Mouse (Mus musculus): ENCODE measurements around the gene Pp2d1. TPM values are rescaled to one million over a fixed set of nuclear protein-coding genes. Genes with fewer than 3 reads are reported as not detected.

The Pp2d1 gene
- polyA plus RNA-seq, 1 experiment from 2014 or later, result 0.45 TPM

DNA sequence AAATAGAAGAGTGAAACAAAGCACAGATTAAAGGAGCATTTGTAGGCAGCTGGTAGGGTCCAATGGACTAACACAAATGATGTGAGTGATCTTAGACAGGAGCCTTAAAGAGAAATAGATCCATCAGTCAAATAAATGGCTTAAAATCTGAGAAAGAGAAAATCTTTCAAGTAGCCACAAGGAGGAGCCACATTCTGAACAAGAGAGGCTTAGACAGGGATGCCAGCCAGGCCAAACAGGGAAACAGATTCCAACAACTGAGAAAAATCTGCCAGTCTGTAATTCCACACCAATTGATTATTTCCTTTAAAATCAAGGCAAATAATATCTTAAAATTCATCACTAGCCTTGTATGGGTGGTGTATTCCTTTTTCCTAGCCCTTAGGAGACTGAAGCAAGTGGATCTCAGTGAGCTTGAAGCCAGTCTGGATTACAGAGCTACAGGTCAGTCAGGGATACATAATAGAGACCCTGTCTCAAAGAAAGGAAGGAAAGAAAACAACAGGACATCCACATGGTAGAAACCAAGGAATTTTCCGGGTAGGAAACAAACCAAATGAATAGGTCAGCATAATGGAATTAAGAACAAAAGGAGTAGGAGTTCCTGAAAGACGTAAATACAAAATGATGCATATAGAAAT is 26.8 kb downstream of the Pp2d1 start:
- ATAC-seq (ENCODE audit: low FRiP score), result peak; percentile 20; the same call in 1 of the 2 replicates
- WGBS, result 71% methylated on average over 2 of the region's 2 CpGs

DNA sequence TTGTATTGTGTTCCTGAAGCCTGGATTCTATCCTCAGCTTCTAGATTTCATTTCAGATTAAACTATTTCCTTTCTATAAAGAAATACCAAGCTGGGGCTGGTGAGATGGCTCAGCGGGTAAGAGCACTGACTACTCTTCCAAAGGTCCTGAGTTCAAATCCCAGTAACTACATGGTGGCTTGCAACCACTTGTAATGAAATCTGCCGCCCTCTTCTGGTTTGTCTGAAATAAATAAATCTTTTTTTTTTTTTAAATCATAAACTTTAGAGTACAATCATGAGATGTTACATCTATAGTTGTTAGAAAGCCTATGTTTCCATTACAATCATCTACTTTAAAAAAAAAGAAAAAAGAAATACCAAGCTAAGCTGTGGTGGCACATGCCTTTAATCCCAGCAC is 36.3 kb downstream of the Pp2d1 start:
- H3K4me1 ChIP-seq, result no peaks in the 10 kb centered on the region

More for the DNA sequence above, 26.8 kb downstream of the Pp2d1 start:
- no peak overlapping the region for H3K9ac ChIP-seq
- no peak overlapping the region for H3K27ac ChIP-seq
- H3K4me1 ChIP-seq, result no peaks in the 10 kb centered on the region
- H3K9me3 ChIP-seq, result no peaks in the 10 kb centered on the region
- no peak overlapping the region for H3K4me3 ChIP-seq (replicated peaks)
- no peak overlapping the region for H3K4me2 ChIP-seq
- no peaks in the 10 kb centered on the region for H3K27me3 ChIP-seq
- H3K36me3 ChIP-seq (replicated peaks), result no peaks in the 10 kb centered on the region

DNA sequence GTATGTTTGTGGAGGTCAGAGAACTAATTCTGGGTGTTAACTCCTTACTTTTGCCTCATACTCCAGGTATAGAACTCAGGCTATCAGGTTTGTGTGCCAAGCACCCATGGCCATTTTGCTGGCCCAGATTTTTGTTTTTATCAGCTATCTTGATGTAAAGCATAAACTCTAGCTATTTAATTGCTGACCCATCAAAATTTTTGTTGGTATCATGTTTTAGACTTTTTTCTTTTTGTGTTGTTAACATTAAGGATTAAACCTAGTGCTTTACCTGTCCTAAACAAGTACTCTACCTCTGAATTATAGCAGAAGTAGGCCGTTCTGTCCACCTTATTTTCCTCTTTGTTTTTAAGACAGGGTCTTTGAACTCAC is 50.3 kb downstream of the Pp2d1 start:
- no peak overlapping the region for H3K4me2 ChIP-seq
- WGBS, result 93% methylated on average over 1 of the region's 1 CpGs
- no peaks in the 10 kb centered on the region for H3K9me3 ChIP-seq
- H3K4me3 ChIP-seq (replicated peaks), result no peak overlapping the region
- peaks cover 38% of the 10 kb centered on the region for H3K36me3 ChIP-seq (replicated peaks)
- H3K27ac ChIP-seq, result no peak overlapping the region
- ATAC-seq (ENCODE audit: low FRiP score), result no peak
- no peak overlapping the region for H3K9ac ChIP-seq
- no peaks in the 10 kb centered on the region for H3K4me1 ChIP-seq
- H3K27me3 ChIP-seq, result no peaks in the 10 kb centered on the region

More for the DNA sequence above, 36.3 kb downstream of the Pp2d1 start:
- Histone ChIP-seq H3K9ac (no peak overlapping the region), H3K4me3 (replicated peaks) (no peak overlapping the region), H3K4me2 (no peak overlapping the region), H3K27ac (no peak overlapping the region), H3K27me3 (no peaks in the 10 kb centered on the region), H3K9me3 (no peaks in the 10 kb centered on the region), H3K36me3 (replicated peaks) (peaks cover 51% of the 10 kb centered on the region)
- ATAC-seq (ENCODE audit: low FRiP score), result no peak
- 99% methylated on average over 2 of the region's 2 CpGs for WGBS

DNA sequence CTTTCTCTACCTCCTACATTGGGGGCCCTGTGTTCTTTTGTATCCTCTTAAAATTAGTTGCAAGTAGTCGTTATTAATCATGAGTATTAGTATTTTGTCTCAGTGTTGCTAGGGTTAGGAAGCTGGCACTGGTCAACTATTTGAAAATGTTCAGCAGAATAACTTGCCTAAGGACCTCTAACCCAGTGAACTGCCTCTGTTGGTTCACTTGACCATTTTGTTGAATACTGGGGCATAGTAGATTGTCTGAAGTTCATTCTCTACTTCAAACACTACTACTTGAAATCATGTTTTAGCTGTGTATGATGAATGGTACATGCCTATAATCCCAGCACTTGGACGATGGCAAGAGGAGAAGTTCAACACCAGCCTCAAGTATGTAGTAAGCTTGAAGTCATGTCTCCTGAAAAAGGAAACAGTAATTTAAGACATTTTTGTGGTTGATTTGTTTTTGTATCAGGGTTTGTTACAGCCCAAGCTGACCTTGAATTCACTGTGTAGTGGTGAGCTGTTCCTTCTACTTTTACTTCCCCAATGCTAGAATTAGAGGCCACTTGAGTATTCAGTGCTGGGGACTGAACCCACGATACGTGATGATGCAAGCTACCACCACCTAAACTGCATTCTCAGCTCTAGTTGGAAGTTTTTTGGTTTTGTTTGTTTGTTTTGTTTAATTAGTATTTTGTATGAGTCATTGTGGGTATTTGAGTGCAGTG is 50.8 kb downstream of the Pp2d1 start:
- ATAC-seq (ENCODE audit: low FRiP score), result no peak
- H3K36me3 ChIP-seq (replicated peaks), result peaks cover 38% of the 10 kb centered on the region

DNA sequence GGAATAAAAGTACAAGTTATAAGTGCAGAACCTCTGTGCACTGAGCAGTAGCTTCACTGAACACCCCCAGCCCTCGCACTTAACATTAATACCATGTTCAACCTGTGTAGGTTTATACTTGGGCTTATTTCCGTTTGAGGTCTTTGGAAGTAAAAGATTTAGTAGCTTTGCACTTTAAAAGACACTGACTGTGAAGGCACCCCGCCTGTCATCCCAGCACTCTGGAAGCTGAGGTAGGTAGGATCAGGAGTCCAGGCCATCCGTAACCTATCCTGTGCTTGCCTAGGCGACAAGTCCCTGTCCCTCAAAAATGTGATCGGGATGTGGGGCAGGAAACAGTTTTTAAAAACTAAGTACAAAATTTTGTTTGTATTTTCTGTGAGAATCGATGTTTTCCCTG is 58.8 kb downstream of the Pp2d1 start:
- H3K4me1 ChIP-seq, result peaks cover 23% of the 10 kb centered on the region
- H3K27me3 ChIP-seq, result no peaks in the 10 kb centered on the region
- ATAC-seq (ENCODE audit: low FRiP score), result no peak
- 57% methylated on average over 7 of the region's 7 CpGs for WGBS
- peak overlapping the region; percentile 95 for H3K9ac ChIP-seq
- H3K36me3 ChIP-seq (replicated peaks), result peaks cover 8% of the 10 kb centered on the region; the same call in 1 of the 2 replicates
- H3K4me2 ChIP-seq, result peak overlapping the region; percentile 83
- no peak overlapping the region for H3K27ac ChIP-seq
- peak overlapping the region; percentile 96 for H3K4me3 ChIP-seq (replicated peaks)
- H3K9me3 ChIP-seq, result no peaks in the 10 kb centered on the region

More for the DNA sequence above, 50.8 kb downstream of the Pp2d1 start:
- WGBS, result 98% methylated on average over 4 of the region's 4 CpGs
- Histone ChIP-seq H3K9me3 (no peaks in the 10 kb centered on the region), H3K4me3 (replicated peaks) (no peak overlapping the region), H3K4me2 (no peak overlapping the region), H3K27me3 (no peaks in the 10 kb centered on the region), H3K27ac (no peak overlapping the region), H3K4me1 (no peaks in the 10 kb centered on the region), H3K9ac (no peak overlapping the region)

DNA sequence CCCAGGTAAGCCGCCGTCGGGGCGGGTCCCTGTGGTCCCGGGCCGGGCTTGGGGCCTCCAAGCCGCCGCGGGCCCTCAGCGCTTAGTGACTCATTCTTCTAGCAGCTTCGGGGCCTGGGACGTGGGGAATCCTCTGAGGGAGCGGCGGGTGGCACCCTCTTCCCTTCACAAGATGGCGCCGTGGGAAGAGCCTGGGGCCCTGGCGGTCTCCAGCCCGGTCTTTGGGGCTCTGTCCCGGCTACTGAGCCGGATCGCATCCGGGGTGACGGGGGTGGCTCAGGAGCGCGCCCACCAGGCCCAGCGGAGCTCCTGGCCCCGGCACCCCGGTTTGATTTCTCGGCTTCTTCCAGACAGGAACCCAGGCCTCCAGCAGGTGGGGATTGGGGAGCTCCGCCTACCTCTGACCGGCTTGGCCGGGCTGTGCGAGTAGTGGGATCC is 59.6 kb downstream of the Pp2d1 start:
- peak overlapping the region; percentile 95 for H3K9ac ChIP-seq

DNA sequence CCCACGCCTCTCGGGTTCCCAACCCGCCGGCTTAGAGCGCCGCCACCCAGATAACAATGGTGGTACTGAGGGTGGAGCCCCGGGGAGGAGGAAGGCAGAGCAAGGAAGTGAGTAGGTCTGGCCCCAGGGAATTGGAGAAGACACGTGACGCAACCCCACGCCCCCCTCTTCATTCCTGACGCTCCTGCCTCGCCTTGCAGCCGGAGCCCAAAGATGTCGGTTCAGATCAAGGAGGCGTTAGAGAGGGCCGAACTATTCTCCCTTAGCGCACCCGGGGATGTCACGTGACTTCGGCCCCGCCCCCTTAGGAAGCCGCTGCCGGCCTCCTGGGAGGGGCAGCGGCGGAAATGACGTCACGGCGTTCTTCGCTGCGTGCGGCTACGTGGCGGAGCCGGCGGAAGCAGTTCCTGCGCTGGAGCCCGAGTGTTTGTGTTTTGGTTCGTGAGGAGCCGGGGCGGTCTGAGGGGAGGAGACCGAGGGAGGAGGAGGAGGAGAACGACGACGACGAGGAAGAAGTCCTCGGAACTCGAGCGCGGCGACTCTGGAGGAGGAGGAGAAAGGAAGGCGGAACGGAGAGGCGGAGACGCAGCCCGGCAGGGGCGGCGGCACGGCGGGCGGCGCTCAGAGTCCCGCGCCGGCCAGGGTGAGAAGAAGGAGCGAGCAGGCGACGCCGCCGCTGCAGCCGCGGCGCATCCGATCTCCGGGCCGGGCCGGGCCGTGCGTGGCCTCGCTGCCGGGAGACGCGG is 60.2 kb downstream of the Pp2d1 start, which contains the start of gene Rab5a:
Gene Rab5a (plus strand): TSS at position 377 of the 746 bp plus-strand sequence.
- no peaks in the 10 kb centered on the region for H3K36me3 ChIP-seq (replicated peaks)
- H3K9ac ChIP-seq, result peak within 1 kb of the TSS; percentile 95
- under 1% methylated on average over 81 of the region's 82 CpGs for WGBS
- H3K4me2 ChIP-seq, result peak within 1 kb of the TSS; percentile 83
- ATAC-seq (ENCODE audit: low FRiP score), result peak; percentile 97
- no peaks in the 10 kb centered on the region for H3K9me3 ChIP-seq
- H3K27me3 ChIP-seq, result no peaks in the 10 kb centered on the region
- peak within 1 kb of the TSS; percentile 98 for H3K27ac ChIP-seq
- H3K4me1 ChIP-seq, result peaks cover 23% of the 10 kb centered on the region
- peak within 1 kb of the TSS; percentile 96 for H3K4me3 ChIP-seq (replicated peaks)

More for the DNA sequence above, 59.6 kb downstream of the Pp2d1 start:
- Histone ChIP-seq H3K4me1 (peaks cover 23% of the 10 kb centered on the region), H3K9me3 (no peaks in the 10 kb centered on the region), H3K4me2 (peak overlapping the region; percentile 83), H3K27me3 (no peaks in the 10 kb centered on the region), H3K27ac (peak overlapping the region; percentile 98), H3K36me3 (replicated peaks) (peaks cover 4% of the 10 kb centered on the region; the same call in 1 of the 2 replicates), H3K4me3 (replicated peaks) (peak overlapping the region; percentile 96)
- WGBS, result under 1% methylated on average over 29 of the region's 33 CpGs
- no peak; the same call in 1 of the 2 replicates for ATAC-seq (ENCODE audit: low FRiP score)

DNA sequence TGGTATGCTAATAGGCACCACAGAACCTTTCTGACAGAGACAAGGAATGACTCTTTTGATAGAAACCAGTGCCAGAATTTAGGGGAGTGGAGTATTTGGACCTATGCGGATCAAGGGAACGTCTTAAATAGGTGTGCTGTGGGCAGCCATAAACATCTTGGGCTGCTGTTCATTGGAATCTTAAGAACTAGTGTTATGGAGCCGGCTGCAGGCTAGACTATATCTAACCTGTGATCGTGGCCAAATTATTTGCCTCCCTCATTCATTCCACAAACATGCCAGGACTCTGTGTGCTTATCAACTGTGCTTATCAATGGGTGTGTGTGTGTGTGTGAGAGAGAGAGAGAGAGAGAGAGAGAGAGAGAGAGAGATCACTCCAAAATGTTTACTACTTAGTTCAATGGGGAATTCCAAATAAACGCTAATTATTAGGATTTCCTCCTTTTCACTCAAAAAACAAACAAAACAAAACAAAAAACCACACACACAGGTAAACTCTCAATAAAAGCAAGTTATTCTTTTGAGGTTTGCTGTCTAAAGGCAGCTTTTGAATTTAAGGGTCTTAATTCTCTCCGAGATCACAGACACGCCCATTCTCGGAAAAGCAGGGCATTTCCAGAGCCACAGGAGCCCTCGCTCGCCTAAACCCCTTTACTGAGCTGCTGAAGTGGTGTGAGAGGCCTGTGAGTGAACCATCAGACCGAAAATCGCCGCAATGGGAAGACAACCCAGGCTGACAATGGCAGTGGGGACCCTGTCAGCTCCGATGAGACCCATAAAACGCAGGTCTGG is 61.0 kb downstream of the Pp2d1 start:
- Histone ChIP-seq H3K9me3 (no peaks in the 10 kb centered on the region), H3K4me1 (peaks cover 23% of the 10 kb centered on the region), H3K4me2 (peak overlapping the region; percentile 83), H3K4me3 (replicated peaks) (peak overlapping the region; percentile 96), H3K36me3 (replicated peaks) (no peaks in the 10 kb centered on the region), H3K27ac (peak overlapping the region; percentile 98), H3K27me3 (no peaks in the 10 kb centered on the region), H3K9ac (peak overlapping the region; percentile 68)
- 7% methylated on average over 15 of the region's 15 CpGs for WGBS
- no peak for ATAC-seq (ENCODE audit: low FRiP score)

DNA sequence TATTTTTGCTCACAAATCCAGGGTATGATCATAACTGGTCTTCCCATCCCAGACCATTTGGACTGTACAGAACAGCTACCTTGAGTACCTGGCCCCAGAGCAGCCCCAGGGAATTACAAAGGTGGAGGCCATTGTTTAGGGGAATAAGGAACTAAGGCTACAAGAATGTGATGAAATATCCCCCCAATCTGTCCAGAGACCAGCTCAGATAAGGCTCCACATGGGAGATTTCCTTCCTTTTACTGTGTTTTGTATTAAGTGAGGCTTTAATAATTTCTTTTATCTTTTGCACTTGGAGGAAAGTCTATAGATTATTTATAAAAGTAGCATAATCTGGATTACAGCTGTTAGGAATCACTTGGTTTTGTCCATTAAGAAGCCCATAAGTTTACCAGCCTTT is 70.6 kb downstream of the Pp2d1 start:
- no peak for ATAC-seq (ENCODE audit: low FRiP score)
- no peak overlapping the region for H3K4me2 ChIP-seq

DNA sequence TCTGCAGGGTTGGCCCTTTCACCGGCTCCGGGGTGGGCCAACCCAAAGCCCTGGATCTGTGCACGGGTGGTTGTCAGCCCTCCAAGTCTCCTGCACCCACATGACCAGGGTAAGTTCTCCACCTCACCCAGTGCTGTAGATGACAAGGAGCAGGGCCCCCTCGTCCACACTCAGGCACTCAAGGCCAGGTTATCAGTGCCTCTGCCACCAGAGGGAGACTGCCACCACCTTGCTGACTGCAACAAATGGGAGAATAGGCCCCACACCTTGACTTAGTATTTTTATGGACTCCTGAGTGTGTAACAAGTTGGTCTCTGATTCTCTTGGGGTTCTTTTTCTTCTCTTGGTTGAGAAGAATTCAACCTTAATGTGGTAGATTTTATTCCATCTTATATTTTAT is 73.7 kb downstream of the Pp2d1 start:
- H3K4me3 ChIP-seq (replicated peaks), result no peak overlapping the region
- WGBS, result 58% methylated on average over 4 of the region's 4 CpGs
- ATAC-seq (ENCODE audit: low FRiP score), result no peak
- H3K27me3 ChIP-seq, result no peaks in the 10 kb centered on the region
- no peak overlapping the region for H3K4me2 ChIP-seq
- H3K27ac ChIP-seq, result no peak overlapping the region
- H3K9me3 ChIP-seq, result no peaks in the 10 kb centered on the region
- H3K9ac ChIP-seq, result no peak overlapping the region
- H3K36me3 ChIP-seq (replicated peaks), result no peaks in the 10 kb centered on the region
- H3K4me1 ChIP-seq, result peaks cover 9% of the 10 kb centered on the region

More for the DNA sequence above, 70.6 kb downstream of the Pp2d1 start:
- Histone ChIP-seq H3K9me3 (no peaks in the 10 kb centered on the region), H3K27me3 (no peaks in the 10 kb centered on the region), H3K9ac (no peak overlapping the region), H3K4me1 (0 out of 2 replicates have a peak, but pooled peaks cover under 1% of the 10 kb centered on the region), H3K27ac (no peak overlapping the region), H3K4me3 (replicated peaks) (no peak overlapping the region), H3K36me3 (replicated peaks) (no peaks in the 10 kb centered on the region)

DNA sequence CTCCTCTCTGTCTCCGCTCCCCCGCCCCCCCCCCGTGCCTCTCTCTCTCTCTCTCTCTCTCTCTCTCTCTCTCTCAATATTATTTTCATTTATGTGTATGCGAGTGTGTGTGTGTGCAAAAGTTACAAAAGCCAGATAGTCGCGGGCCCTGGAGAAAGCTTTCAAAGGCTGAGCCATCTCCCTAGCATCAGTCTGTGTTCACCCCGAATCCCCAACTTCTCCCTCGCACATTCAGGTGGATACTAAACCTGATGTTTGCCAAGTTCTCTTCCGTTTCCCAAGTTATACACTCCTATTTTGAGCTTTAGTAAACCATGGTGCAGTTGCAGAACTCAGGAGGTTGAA is 75.8 kb downstream of the Pp2d1 start:
- peak overlapping the region; percentile 60 for H3K4me2 ChIP-seq
- 16% methylated on average over 7 of the region's 9 CpGs for WGBS
- H3K27me3 ChIP-seq, result no peaks in the 10 kb centered on the region
- H3K27ac ChIP-seq, result no peak overlapping the region
- H3K9ac ChIP-seq, result peak overlapping the region; percentile 46
- ATAC-seq (ENCODE audit: low FRiP score), result peak; percentile 57; the same call in 1 of the 2 replicates
- no peaks in the 10 kb centered on the region for H3K36me3 ChIP-seq (replicated peaks)
- H3K9me3 ChIP-seq, result no peaks in the 10 kb centered on the region
- peak overlapping the region; percentile 41 for H3K4me3 ChIP-seq (replicated peaks)
- H3K4me1 ChIP-seq, result peaks cover 9% of the 10 kb centered on the region

All from forebrain, embryonic 12.5 days (tissue).